Mouse (Mus musculus): ENCODE data around the gene Wdr45.
"Not testable (repeated sequence)": the region's sequence is repeated elsewhere in the genome, so short reads cannot be mapped to it uniquely, and the experiment has no call there.

- TF ChIP-seq POLR2A, CTCF (IDR thresholded peaks at IDR 0.05; ENCODE audit: insufficient read depth, low read depth, low read length): not testable (repeated sequence)
Measured at GRCm38 (mm10) chrX:7753627-7754026, 39.5 kb downstream of the Wdr45 start.

Measured in olfactory bulb, adult 2 months (tissue).